Comparison of ENCODE assay signal across 21 mouse cellular contexts in genomic region chr12:17478856-17479255, GRCm38 (mm10).
DNase-seq lines count a peak whose midpoint lies in the region; ATAC-seq lines count a peak whose summit lies in the region.
"Had no signal": no experiment of that assay in that cellular context is flagged by ENCODE, and none has a peak within 500 bp of the region (broad histone marks: within the 10 kb centered on the region; RNA-seq: fewer than 3 reads in every experiment).

No protein-coding gene starts in this region.

- no peaks in the 10 kb centered on the region for H3K27me3 ChIP-seq in liver, embryonic 11.5 days (replicated peaks; ENCODE audit: control insufficient read depth, insufficient read depth, low read length)
- peaks cover 5% of the 10 kb centered on the region; the same call in 1 of the 2 replicates for H3K27me3 ChIP-seq in liver, embryonic 12.5 days (replicated peaks)
- H3K27me3 ChIP-seq: embryonic facial prominence, embryonic 12.5 days; forebrain, embryonic 12.5 days; hindbrain, embryonic 13.5 days had no signal

- ATAC-seq in liver, embryonic 11.5 days (replicated peaks; ENCODE audit: low FRiP score) = no peak
- no peak for ATAC-seq in liver, embryonic 12.5 days
- ATAC-seq: CD4-positive, CD25-positive, alpha-beta regulatory T cell, adult 4 months; forebrain, postnatal 0 days; hindbrain, postnatal 0 days had no signal

- intact Hi-C loops in heart, postnatal 10 days (cut with DNase I) = no loop called here

- no peak overlapping the region for H3K27ac ChIP-seq in liver, embryonic 11.5 days (ENCODE audit: low read depth, low read length)
- no peak overlapping the region for H3K27ac ChIP-seq in liver, embryonic 12.5 days
- H3K27ac ChIP-seq: embryonic facial prominence, embryonic 12.5 days; forebrain, embryonic 12.5 days; hindbrain, embryonic 13.5 days; hindbrain, postnatal 0 days had no signal

- no peaks in the 10 kb centered on the region for H3K36me3 ChIP-seq in liver, embryonic 11.5 days (ENCODE audit: control insufficient read depth, insufficient read depth, low read length)
- H3K36me3 ChIP-seq in liver, embryonic 12.5 days = no peaks in the 10 kb centered on the region
- H3K36me3 ChIP-seq: embryonic facial prominence, embryonic 12.5 days; forebrain, embryonic 12.5 days; G1E; heart, embryonic 12.5 days; hindbrain, embryonic 13.5 days had no signal

- H3K4me3 ChIP-seq in liver, embryonic 11.5 days (ENCODE audit: low read depth, low read length) = no peak overlapping the region
- no peak overlapping the region for H3K4me3 ChIP-seq in liver, embryonic 12.5 days
- H3K4me3 ChIP-seq: embryonic facial prominence, embryonic 12.5 days; forebrain, embryonic 12.5 days; heart, embryonic 12.5 days; hindbrain, embryonic 13.5 days had no signal

- no peaks in the 10 kb centered on the region for H3K4me1 ChIP-seq in liver, embryonic 11.5 days (replicated peaks; ENCODE audit: control insufficient read depth, insufficient read depth, low read length)
- H3K4me1 ChIP-seq in liver, embryonic 12.5 days = 0 out of 2 replicates have a peak, but pooled peaks cover under 1% of the 10 kb centered on the region
- H3K4me1 ChIP-seq: embryonic facial prominence, embryonic 12.5 days; forebrain, embryonic 12.5 days; heart, embryonic 12.5 days; hindbrain, embryonic 13.5 days had no signal

- DNase-seq in adrenal gland, adult (ENCODE audit: inconsistent age in 2 of 2, low spot score in 1 of 2) = peak; percentile 12 to 69
- DNase-seq in adrenal gland, postnatal 4 days (ENCODE audit: low spot score in 2 of 2) = no peak
- DNase-seq in heart, adult 11 months = peak; percentile 25
- no peak for DNase-seq in heart, postnatal 10 days
- DNase-seq in liver, embryonic 11.5 days (ENCODE audit: low spot score) = peak; percentile 15
- peak; percentile 0 for DNase-seq in thymus, postnatal 14 days
- no peak for DNase-seq in thymus, postnatal 36 days
- DNase-seq: B cell, adult 2 months; cerebellum, adult 11-12 months; cerebellum, adult 9-10 months; cerebellum, postnatal 25 days; forebrain, postnatal 0 days; gastrocnemius, postnatal 14 days had no signal

- 80% methylated on average over 2 of the region's 2 CpGs for WGBS in liver, embryonic 11.5 days
- WGBS in liver, embryonic 12.5 days (ENCODE audit: insufficient replicate concordance) = 64% methylated on average over 2 of the region's 2 CpGs

- no peaks in the 10 kb centered on the region for H3K9me3 ChIP-seq in liver, embryonic 11.5 days (ENCODE audit: control insufficient read depth, low read length)
- no peaks in the 10 kb centered on the region for H3K9me3 ChIP-seq in liver, embryonic 12.5 days (replicated peaks)
- H3K9me3 ChIP-seq: embryonic facial prominence, embryonic 12.5 days; forebrain, embryonic 12.5 days; G1E; heart, embryonic 12.5 days; hindbrain, embryonic 13.5 days had no signal

- H3K4me2 ChIP-seq in liver, embryonic 11.5 days = no peak overlapping the region
- no peak overlapping the region for H3K4me2 ChIP-seq in liver, embryonic 12.5 days
- H3K4me2 ChIP-seq: embryonic facial prominence, embryonic 12.5 days; forebrain, embryonic 12.5 days; heart, embryonic 12.5 days; hindbrain, embryonic 13.5 days had no signal

- H3K9ac ChIP-seq in liver, embryonic 11.5 days (ENCODE audit: low read depth, low read length) = no peak overlapping the region
- H3K9ac ChIP-seq in liver, embryonic 12.5 days = no peak overlapping the region
- H3K9ac ChIP-seq: embryonic facial prominence, embryonic 12.5 days; forebrain, embryonic 12.5 days; forebrain, postnatal 0 days; heart, embryonic 12.5 days; hindbrain, embryonic 13.5 days had no signal

Comparison
In these comparisons a context has a peak if more than half of its experiments do, and no peak if none do; other contexts are left out.
1. DNase-seq: peak in adrenal gland, adult (2 of 2), heart, adult 11 months (single experiment), liver, embryonic 11.5 days (single experiment) and thymus, postnatal 14 days (single experiment); none in adrenal gland, postnatal 4 days (0 of 2), heart, postnatal 10 days (0 of 2) and thymus, postnatal 36 days (0 of 2).